Mouse (Mus musculus): ENCODE data around the gene Rad51d. TPM values are rescaled to one million over a fixed set of nuclear protein-coding genes. Genes with fewer than 3 reads are reported as not detected.

The Rad51d gene
- polyA plus RNA-seq, 1 experiment from 2014 or later, result 12.8 TPM

- WGBS, result 81% methylated on average over 7 of the region's 7 CpGs
- ATAC-seq (ENCODE audit: insufficient read depth, low FRiP score), result no peak
- Histone ChIP-seq H3K4me1 (ENCODE audit: control insufficient read depth, insufficient read depth, low read length) (no peaks in the 10 kb centered on the region), H3K27ac (ENCODE audit: low read length) (no peak overlapping the region), H3K4me2 (ENCODE audit: low read depth, low read length) (no peak overlapping the region), H3K36me3 (ENCODE audit: control insufficient read depth, insufficient read depth, low read length) (peaks cover 2% of the 10 kb centered on the region; the same call in 1 of the 2 replicates), H3K27me3 (ENCODE audit: control insufficient read depth, insufficient read depth, low read length) (no peaks in the 10 kb centered on the region), H3K9ac (ENCODE audit: low read length) (no peak overlapping the region), H3K4me3 (replicated peaks; ENCODE audit: low read length) (no peak overlapping the region), H3K9me3 (replicated peaks; ENCODE audit: control insufficient read depth, low read length) (no peaks in the 10 kb centered on the region)
Measured at GRCm38 (mm10) chr11:82877726-82878344, 12.6 kb downstream of the Rad51d start.

GRCm38 (mm10) chr11:82875631-82876030 is 14.8 kb downstream of the Rad51d start:
- H3K27ac ChIP-seq (ENCODE audit: low read length), result no peak overlapping the region
- H3K9me3 ChIP-seq (replicated peaks; ENCODE audit: control insufficient read depth, low read length), result no peaks in the 10 kb centered on the region
- H3K4me2 ChIP-seq (ENCODE audit: low read depth, low read length), result no peak overlapping the region
- WGBS, result 91% methylated on average over 5 of the region's 5 CpGs
- no peaks in the 10 kb centered on the region for H3K27me3 ChIP-seq (ENCODE audit: control insufficient read depth, insufficient read depth, low read length)
- no peak overlapping the region for H3K9ac ChIP-seq (ENCODE audit: low read length)
- no peak overlapping the region for H3K4me3 ChIP-seq (replicated peaks; ENCODE audit: low read length)
- no peak for ATAC-seq (ENCODE audit: insufficient read depth, low FRiP score)
- H3K4me1 ChIP-seq (ENCODE audit: control insufficient read depth, insufficient read depth, low read length), result no peaks in the 10 kb centered on the region
- H3K36me3 ChIP-seq (ENCODE audit: control insufficient read depth, insufficient read depth, low read length), result no peaks in the 10 kb centered on the region

GRCm38 (mm10) chr11:82874924-82875323 is 15.5 kb downstream of the Rad51d start:
- no peak overlapping the region for H3K4me3 ChIP-seq (replicated peaks; ENCODE audit: low read length)
- WGBS, result 39% methylated on average over 5 of the region's 5 CpGs
- no peaks in the 10 kb centered on the region for H3K4me1 ChIP-seq (ENCODE audit: control insufficient read depth, insufficient read depth, low read length)
- H3K9me3 ChIP-seq (replicated peaks; ENCODE audit: control insufficient read depth, low read length), result no peaks in the 10 kb centered on the region
- H3K27ac ChIP-seq (ENCODE audit: low read length), result no peak overlapping the region
- no peaks in the 10 kb centered on the region for H3K36me3 ChIP-seq (ENCODE audit: control insufficient read depth, insufficient read depth, low read length)
- no peak overlapping the region for H3K4me2 ChIP-seq (ENCODE audit: low read depth, low read length)
- H3K27me3 ChIP-seq (ENCODE audit: control insufficient read depth, insufficient read depth, low read length), result no peaks in the 10 kb centered on the region
- no peak for ATAC-seq (ENCODE audit: insufficient read depth, low FRiP score)
- no peak overlapping the region for H3K9ac ChIP-seq (ENCODE audit: low read length)

- H3K4me2 ChIP-seq (ENCODE audit: low read depth, low read length), result peak within 1 kb of the TSS; percentile 64
- ATAC-seq (ENCODE audit: insufficient read depth, low FRiP score), result peak; percentile 96
- no peaks in the 10 kb centered on the region for H3K4me1 ChIP-seq (ENCODE audit: control insufficient read depth, insufficient read depth, low read length)
- H3K9ac ChIP-seq (ENCODE audit: low read length), result peak within 1 kb of the TSS; percentile 89
- H3K9me3 ChIP-seq (replicated peaks; ENCODE audit: control insufficient read depth, low read length), result no peaks in the 10 kb centered on the region
- WGBS, result under 1% methylated on average over 43 of the region's 43 CpGs
- no peaks in the 10 kb centered on the region for H3K36me3 ChIP-seq (ENCODE audit: control insufficient read depth, insufficient read depth, low read length)
- no peaks in the 10 kb centered on the region for H3K27me3 ChIP-seq (ENCODE audit: control insufficient read depth, insufficient read depth, low read length)
- H3K4me3 ChIP-seq (replicated peaks; ENCODE audit: low read length), result peak within 1 kb of the TSS; percentile 89
- H3K27ac ChIP-seq (ENCODE audit: low read length), result peak within 1 kb of the TSS; percentile 78
Measured at GRCm38 (mm10) chr11:82871031-82871446, 19.4 kb downstream of the Rad51d start, which contains the start of gene Rffl. Rffl (minus strand) TSS chr11:82871210.

GRCm38 (mm10) chr11:82870173-82871030 is 20.0 kb downstream of the Rad51d start:
- WGBS, result 2% methylated on average over 36 of the region's 36 CpGs
- H3K27me3 ChIP-seq (ENCODE audit: control insufficient read depth, insufficient read depth, low read length), result no peaks in the 10 kb centered on the region
- peak overlapping the region; percentile 89 for H3K4me3 ChIP-seq (replicated peaks; ENCODE audit: low read length)
- ATAC-seq (ENCODE audit: insufficient read depth, low FRiP score), result peak; percentile 8
- H3K9ac ChIP-seq (ENCODE audit: low read length), result peak overlapping the region; percentile 89
- H3K4me2 ChIP-seq (ENCODE audit: low read depth, low read length), result peak overlapping the region; percentile 64
- H3K36me3 ChIP-seq (ENCODE audit: control insufficient read depth, insufficient read depth, low read length), result no peaks in the 10 kb centered on the region
- peak overlapping the region; percentile 78 for H3K27ac ChIP-seq (ENCODE audit: low read length)
- no peaks in the 10 kb centered on the region for H3K9me3 ChIP-seq (replicated peaks; ENCODE audit: control insufficient read depth, low read length)
- H3K4me1 ChIP-seq (ENCODE audit: control insufficient read depth, insufficient read depth, low read length), result no peaks in the 10 kb centered on the region

GRCm38 (mm10) chr11:82869506-82870172 is 20.8 kb downstream of the Rad51d start:
- no peaks in the 10 kb centered on the region for H3K4me1 ChIP-seq (ENCODE audit: control insufficient read depth, insufficient read depth, low read length)
- peak overlapping the region; percentile 40; the same call in 1 of the 2 replicates for H3K27ac ChIP-seq (ENCODE audit: low read length)
- peak overlapping the region; percentile 64 for H3K4me2 ChIP-seq (ENCODE audit: low read depth, low read length)
- H3K9ac ChIP-seq (ENCODE audit: low read length), result peak overlapping the region; percentile 89
- no peak for ATAC-seq (ENCODE audit: insufficient read depth, low FRiP score)
- H3K9me3 ChIP-seq (replicated peaks; ENCODE audit: control insufficient read depth, low read length), result no peaks in the 10 kb centered on the region
- no peaks in the 10 kb centered on the region for H3K27me3 ChIP-seq (ENCODE audit: control insufficient read depth, insufficient read depth, low read length)
- 57% methylated on average over 9 of the region's 9 CpGs for WGBS
- peak overlapping the region; percentile 89 for H3K4me3 ChIP-seq (replicated peaks; ENCODE audit: low read length)
- H3K36me3 ChIP-seq (ENCODE audit: control insufficient read depth, insufficient read depth, low read length), result no peaks in the 10 kb centered on the region

- Histone ChIP-seq H3K9ac (ENCODE audit: low read length) (no peak overlapping the region), H3K36me3 (ENCODE audit: control insufficient read depth, insufficient read depth, low read length) (no peaks in the 10 kb centered on the region), H3K4me1 (ENCODE audit: control insufficient read depth, insufficient read depth, low read length) (peaks cover 3% of the 10 kb centered on the region; the same call in 1 of the 2 replicates), H3K27ac (ENCODE audit: low read length) (no peak overlapping the region), H3K4me2 (ENCODE audit: low read depth, low read length) (no peak overlapping the region), H3K4me3 (replicated peaks; ENCODE audit: low read length) (no peak overlapping the region), H3K9me3 (replicated peaks; ENCODE audit: control insufficient read depth, low read length) (no peaks in the 10 kb centered on the region), H3K27me3 (ENCODE audit: control insufficient read depth, insufficient read depth, low read length) (no peaks in the 10 kb centered on the region)
- ATAC-seq (ENCODE audit: insufficient read depth, low FRiP score), result no peak
- 72% methylated on average over 5 of the region's 5 CpGs for WGBS
Measured at GRCm38 (mm10) chr11:82867956-82868355, 22.5 kb downstream of the Rad51d start.

- H3K9me3 ChIP-seq (replicated peaks; ENCODE audit: control insufficient read depth, low read length), result no peaks in the 10 kb centered on the region
- no peak overlapping the region for H3K27ac ChIP-seq (ENCODE audit: low read length)
- H3K27me3 ChIP-seq (ENCODE audit: control insufficient read depth, insufficient read depth, low read length), result no peaks in the 10 kb centered on the region
- no peaks in the 10 kb centered on the region for H3K36me3 ChIP-seq (ENCODE audit: control insufficient read depth, insufficient read depth, low read length)
- peaks cover 9% of the 10 kb centered on the region; the same call in 1 of the 2 replicates for H3K4me1 ChIP-seq (ENCODE audit: control insufficient read depth, insufficient read depth, low read length)
- no peak for ATAC-seq (ENCODE audit: insufficient read depth, low FRiP score)
- no peak overlapping the region for H3K4me2 ChIP-seq (ENCODE audit: low read depth, low read length)
- no peak overlapping the region for H3K4me3 ChIP-seq (replicated peaks; ENCODE audit: low read length)
- H3K9ac ChIP-seq (ENCODE audit: low read length), result no peak overlapping the region
- 32% methylated on average over 7 of the region's 7 CpGs for WGBS
Measured at GRCm38 (mm10) chr11:82866850-82867564, 23.4 kb downstream of the Rad51d start.

Measured in stomach, embryonic 16.5 days (tissue).